Mouse (Mus musculus): Measurements from ENCODE around the gene Gbx2.

Gene Gbx2

GRCm38 (mm10) chr1:89931120-89931519, at the start of gene Gbx2:
Gbx2 (minus strand) TSS chr1:89931179.
- no peak for ATAC-seq (ENCODE audit: insufficient number of reproducible peaks, low FRiP score, low TSS enrichment)

- no peak for ATAC-seq (ENCODE audit: insufficient number of reproducible peaks, low FRiP score, low TSS enrichment)
These were observed 46.3 kb upstream of the Gbx2 start for GRCm38 (mm10) chr1:89977261-89977660.

- ATAC-seq (ENCODE audit: insufficient number of reproducible peaks, low FRiP score, low TSS enrichment): no peak
These were observed 45.4 kb upstream of the Gbx2 start for GRCm38 (mm10) chr1:89976411-89976810.

GRCm38 (mm10) chr1:89974541-89974940, 43.6 kb upstream of the Gbx2 start:
- no peak for ATAC-seq (ENCODE audit: insufficient number of reproducible peaks, low FRiP score, low TSS enrichment)

- ATAC-seq (ENCODE audit: insufficient number of reproducible peaks, low FRiP score, low TSS enrichment): no peak
These were observed 40.9 kb upstream of the Gbx2 start for GRCm38 (mm10) chr1:89971848-89972247.

GRCm38 (mm10) chr1:89969714-89970110, 38.7 kb upstream of the Gbx2 start:
- no peak for ATAC-seq (ENCODE audit: insufficient number of reproducible peaks, low FRiP score, low TSS enrichment)

- 0 out of 2 replicates have a peak, but pooled peaks have one; percentile 21 for ATAC-seq (ENCODE audit: insufficient number of reproducible peaks, low FRiP score, low TSS enrichment)
These were observed 38.2 kb upstream of the Gbx2 start for GRCm38 (mm10) chr1:89969072-89969713.

- ATAC-seq (ENCODE audit: insufficient number of reproducible peaks, low FRiP score, low TSS enrichment): peak; percentile 63
These were observed 37.3 kb upstream of the Gbx2 start for GRCm38 (mm10) chr1:89968111-89968851.

GRCm38 (mm10) chr1:89967585-89967984, 36.6 kb upstream of the Gbx2 start:
- no peak for ATAC-seq (ENCODE audit: insufficient number of reproducible peaks, low FRiP score, low TSS enrichment)

- ATAC-seq (ENCODE audit: insufficient number of reproducible peaks, low FRiP score, low TSS enrichment): no peak
These were observed 33.4 kb upstream of the Gbx2 start for GRCm38 (mm10) chr1:89964426-89964825.

GRCm38 (mm10) chr1:89963296-89963695, 32.3 kb upstream of the Gbx2 start:
- no peak for ATAC-seq (ENCODE audit: insufficient number of reproducible peaks, low FRiP score, low TSS enrichment)

GRCm38 (mm10) chr1:89962092-89962491, 31.1 kb upstream of the Gbx2 start:
- no peak for ATAC-seq (ENCODE audit: insufficient number of reproducible peaks, low FRiP score, low TSS enrichment)

GRCm38 (mm10) chr1:89959393-89959792, 28.4 kb upstream of the Gbx2 start:
- no peak for ATAC-seq (ENCODE audit: insufficient number of reproducible peaks, low FRiP score, low TSS enrichment)

GRCm38 (mm10) chr1:89943202-89943601, 12.2 kb upstream of the Gbx2 start:
- no peak for ATAC-seq (ENCODE audit: insufficient number of reproducible peaks, low FRiP score, low TSS enrichment)

GRCm38 (mm10) chr1:89942395-89942976, 11.5 kb upstream of the Gbx2 start:
- no peak for ATAC-seq (ENCODE audit: insufficient number of reproducible peaks, low FRiP score, low TSS enrichment)

- ATAC-seq (ENCODE audit: insufficient number of reproducible peaks, low FRiP score, low TSS enrichment): no peak
These were observed 10.9 kb upstream of the Gbx2 start for GRCm38 (mm10) chr1:89941701-89942381.

- no peak for ATAC-seq (ENCODE audit: insufficient number of reproducible peaks, low FRiP score, low TSS enrichment)
These were observed 10.1 kb upstream of the Gbx2 start for GRCm38 (mm10) chr1:89940961-89941524.

- no peak for ATAC-seq (ENCODE audit: insufficient number of reproducible peaks, low FRiP score, low TSS enrichment)
These were observed 9.2 kb upstream of the Gbx2 start for GRCm38 (mm10) chr1:89939981-89940726.

- no peak for ATAC-seq (ENCODE audit: insufficient number of reproducible peaks, low FRiP score, low TSS enrichment)
These were observed 8.6 kb upstream of the Gbx2 start for GRCm38 (mm10) chr1:89939596-89939960.

Measured in cerebellum, adult (tissue).